In genomic region chr11:78072425-78073130, GRCm38 (mm10) we compare ENCODE assay signal across 12 mouse cellular contexts. TPM values are rescaled to one million over a fixed set of nuclear protein-coding genes. Genes with fewer than 3 reads are reported as not detected.
A peak's percentile ranks its signal among the peaks of the same experiment; 100 is the strongest.
DNase-seq lines count a peak whose midpoint lies in the region; ATAC-seq and TF ChIP-seq lines count a peak whose summit lies in the region.
"Had no signal": no experiment of that assay in that cellular context is flagged by ENCODE, and none has a peak within 500 bp of the region (broad histone marks: within the 10 kb centered on the region; RNA-seq: fewer than 3 reads in every experiment).

No protein-coding gene starts in this region.

- 0 out of 2 replicates have a peak, but pooled peaks have one; percentile 21 for ATAC-seq in stomach, embryonic 14.5 days (ENCODE audit: insufficient number of reproducible peaks, insufficient read depth, low FRiP score, low read depth)
- ATAC-seq in stomach, postnatal 0 days (ENCODE audit: low FRiP score, low TSS enrichment): no peak
- ATAC-seq in liver, embryonic 13.5 days (ENCODE audit: low read depth): peak; percentile 24
- ATAC-seq: Patski had no signal

- no peak overlapping the region for H3K27ac ChIP-seq in stomach, embryonic 14.5 days (ENCODE audit: low read length)
- no peak overlapping the region for H3K27ac ChIP-seq in stomach, postnatal 0 days (replicated peaks)
- H3K27ac ChIP-seq in liver, embryonic 13.5 days: peak overlapping the region; percentile 100

- intact Hi-C loops in heart, postnatal 36 days (cut with DNase I): no loop called here

- no peak overlapping the region for H3K4me2 ChIP-seq in stomach, embryonic 14.5 days (replicated peaks; ENCODE audit: low read depth, low read length)
- no peak overlapping the region for H3K4me2 ChIP-seq in stomach, postnatal 0 days (replicated peaks; ENCODE audit: low read depth)
- peak overlapping the region; percentile 79 for H3K4me2 ChIP-seq in liver, embryonic 13.5 days

- H3K9me3 ChIP-seq in stomach, embryonic 14.5 days (ENCODE audit: control insufficient read depth, low read depth, low read length): no peaks in the 10 kb centered on the region
- H3K9me3 ChIP-seq in stomach, postnatal 0 days (ENCODE audit: control insufficient read depth, low read length): no peaks in the 10 kb centered on the region
- no peaks in the 10 kb centered on the region for H3K9me3 ChIP-seq in liver, embryonic 13.5 days (replicated peaks)

- no peaks in the 10 kb centered on the region for H3K4me1 ChIP-seq in stomach, embryonic 14.5 days (ENCODE audit: control insufficient read depth, insufficient read depth, low read length)
- no peaks in the 10 kb centered on the region for H3K4me1 ChIP-seq in stomach, postnatal 0 days (replicated peaks; ENCODE audit: control insufficient read depth, insufficient read depth)
- peaks cover 74% of the 10 kb centered on the region for H3K4me1 ChIP-seq in liver, embryonic 13.5 days (replicated peaks)

- no peaks in the 10 kb centered on the region for H3K27me3 ChIP-seq in stomach, embryonic 14.5 days (ENCODE audit: control insufficient read depth, insufficient read depth, low read length)
- H3K27me3 ChIP-seq in stomach, postnatal 0 days (ENCODE audit: control insufficient read depth, insufficient read depth, low read length): no peaks in the 10 kb centered on the region
- no peaks in the 10 kb centered on the region for H3K27me3 ChIP-seq in liver, embryonic 13.5 days
- H3K27me3 ChIP-seq: Patski had no signal

- H3K9ac ChIP-seq in stomach, embryonic 14.5 days (replicated peaks; ENCODE audit: low read depth, low read length): no peak overlapping the region
- no peak overlapping the region; the same call in 1 of the 2 replicates for H3K9ac ChIP-seq in stomach, postnatal 0 days (ENCODE audit: low read length)
- peak overlapping the region; percentile 98 for H3K9ac ChIP-seq in liver, embryonic 13.5 days

- DNase-seq in heart, adult 11 months: peak; percentile 75
- no peak for DNase-seq in heart, postnatal 36 days
- DNase-seq in stomach, postnatal 0 days (ENCODE audit: low spot score): no peak
- peak; percentile 89 for DNase-seq in liver, embryonic 13.5 days
- DNase-seq in yolk sac, embryonic 10.5 days (ENCODE audit: low spot score): peak; percentile 35
- DNase-seq in frontal cortex, postnatal 25 days (ENCODE audit: low spot score in 2 of 2): no peak
- no peak for DNase-seq in urinary bladder, postnatal 36 days (ENCODE audit: low spot score in 2 of 2)
- DNase-seq: cerebellum, postnatal 25 days; lung, postnatal 4 days; right cerebral cortex, postnatal 25 days had no signal

- TF ChIP-seq CTCF in stomach, postnatal 0 days (IDR thresholded peaks at IDR 0.05; ENCODE audit: low read depth): no peak

- no peak overlapping the region for H3K4me3 ChIP-seq in stomach, embryonic 14.5 days (ENCODE audit: low read depth, low read length)
- no peak overlapping the region for H3K4me3 ChIP-seq in stomach, postnatal 0 days (ENCODE audit: low read depth, low read length)
- H3K4me3 ChIP-seq in liver, embryonic 13.5 days (replicated peaks): peak overlapping the region; percentile 72

- TF ChIP-seq EP300 in stomach, postnatal 0 days (optimal IDR thresholded peaks at IDR 0.05): no peak

- H3K36me3 ChIP-seq in stomach, embryonic 14.5 days (ENCODE audit: control insufficient read depth, insufficient read depth, low read length): peaks cover 28% of the 10 kb centered on the region
- peaks cover 24% of the 10 kb centered on the region for H3K36me3 ChIP-seq in stomach, postnatal 0 days (ENCODE audit: control insufficient read depth, insufficient read depth, low read length)
- H3K36me3 ChIP-seq in liver, embryonic 13.5 days: peaks cover 52% of the 10 kb centered on the region

- WGBS in stomach, embryonic 14.5 days: 27% methylated on average over 6 of the region's 6 CpGs
- WGBS in stomach, postnatal 0 days: 21% methylated on average over 6 of the region's 6 CpGs
- 9% methylated on average over 6 of the region's 6 CpGs for WGBS in liver, embryonic 13.5 days (ENCODE audit: insufficient replicate concordance)

RNA-seq across cellular contexts. Expression of gene Eral1, which starts 7.6 kb away (rescaled TPM):
- total RNA-seq in heart, postnatal 36 days (2021): 10 to 100 TPM; 26.2 to 28.4 TPM
- 33.4 and 33.5 TPM in 2 replicates for polyA plus RNA-seq in stomach, embryonic 14.5 days (2014; fragmentation: Nextera tagmentation; extraction: Ambion mirVana)
- 12.8 and 15.0 TPM in 2 replicates for polyA plus RNA-seq in stomach, postnatal 0 days (2015; fragmentation: Nextera tagmentation; extraction: Ambion mirVana)
- 19.1 and 20.2 TPM in 2 replicates for polyA plus RNA-seq in liver, embryonic 13.5 days (2015; fragmentation: Nextera tagmentation; extraction: Ambion mirVana)

RNA-seq across cellular contexts. Expression of gene Fam222b, which starts 21.9 kb away (rescaled TPM):
- total RNA-seq in heart, postnatal 36 days (2021): 10 to 100 TPM; 11.7 to 12.3 TPM
- 15.2 and 16.4 TPM in 2 replicates for polyA plus RNA-seq in stomach, embryonic 14.5 days (2014; fragmentation: Nextera tagmentation; extraction: Ambion mirVana)
- 5.1 and 5.6 TPM in 2 replicates for polyA plus RNA-seq in stomach, postnatal 0 days (2015; fragmentation: Nextera tagmentation; extraction: Ambion mirVana)
- polyA plus RNA-seq in liver, embryonic 13.5 days (2015; fragmentation: Nextera tagmentation; extraction: Ambion mirVana): 3.7 and 5.5 TPM in 2 replicates

RNA-seq across cellular contexts. Expression of gene Flot2, which starts 34.8 kb away (rescaled TPM):
- 10 to 100 TPM; 63.5 to 64.3 TPM for total RNA-seq in heart, postnatal 36 days (2021)
- polyA plus RNA-seq in stomach, embryonic 14.5 days (2014; fragmentation: Nextera tagmentation; extraction: Ambion mirVana): 54.1 and 60.6 TPM in 2 replicates
- polyA plus RNA-seq in stomach, postnatal 0 days (2015; fragmentation: Nextera tagmentation; extraction: Ambion mirVana): 30.9 and 31.5 TPM in 2 replicates
- 24.6 and 27.1 TPM in 2 replicates for polyA plus RNA-seq in liver, embryonic 13.5 days (2015; fragmentation: Nextera tagmentation; extraction: Ambion mirVana)

RNA-seq across cellular contexts. Expression of gene Dhrs13, which starts 40.5 kb away (rescaled TPM):
- 1 to 10 TPM; 3.9 to 5.0 TPM for total RNA-seq in heart, postnatal 36 days (2021)
- polyA plus RNA-seq in stomach, embryonic 14.5 days (2014; fragmentation: Nextera tagmentation; extraction: Ambion mirVana): 19.1 and 21.4 TPM in 2 replicates
- 7.3 and 7.9 TPM in 2 replicates for polyA plus RNA-seq in stomach, postnatal 0 days (2015; fragmentation: Nextera tagmentation; extraction: Ambion mirVana)
- polyA plus RNA-seq in liver, embryonic 13.5 days (2015; fragmentation: Nextera tagmentation; extraction: Ambion mirVana): 18.2 and 19.3 TPM in 2 replicates

Comparison
In these comparisons a context has a peak if more than half of its experiments do, and no peak if none do; other contexts are left out.
1. DNase-seq: peak in heart, adult 11 months (single experiment), liver, embryonic 13.5 days (single experiment) and yolk sac, embryonic 10.5 days (single experiment); none in heart, postnatal 36 days (0 of 2), stomach, postnatal 0 days (single experiment), frontal cortex, postnatal 25 days (0 of 2) and urinary bladder, postnatal 36 days (0 of 2).